Mouse (Mus musculus) stomach, postnatal 0 days (tissue): ENCODE measurements around the gene Mertk. TPM values are rescaled to one million over a fixed set of nuclear protein-coding genes. Genes with fewer than 3 reads are reported as not detected.

ENCODE experiments used
- ATAC-seq: fragments of 200-750 bp; cut with Nextera tagmentation; 2 replicates; pipeline ENCODE4 v1.8.0; 2017; ENCODE audit not compliant: low FRiP score, low TSS enrichment
- DNase-seq: peaks from one replicate; pipeline ENCODE4 v3.0.0-alpha.2; 2016; ENCODE audit warnings: low spot score
- H3K27ac ChIP-seq: fragments of 300-500 bp; sonication (generic); replicated peaks from 2 replicates; pipeline ENCODE4 v1.5.1; 2014; ENCODE audit warnings: mild to moderate bottlenecking, control low read depth
- H3K27me3 ChIP-seq: fragments of 300-500 bp; sonication (generic); 2 replicates; pipeline ENCODE4 v1.6.1; 2014; ENCODE audit warnings: low read length; ENCODE audit not compliant: control insufficient read depth, insufficient read depth
- H3K36me3 ChIP-seq: fragments of 300-500 bp; sonication (generic); 2 replicates; pipeline ENCODE4 v1.6.1; 2014; ENCODE audit warnings: low read length, mixed read lengths; ENCODE audit not compliant: control insufficient read depth, insufficient read depth
- H3K4me1 ChIP-seq: fragments of 300-500 bp; sonication (generic); replicated peaks from 2 replicates; pipeline ENCODE4 v1.6.1; 2014; ENCODE audit warnings: antibody characterized with exemption; ENCODE audit not compliant: control insufficient read depth, insufficient read depth
- H3K4me2 ChIP-seq: fragments of 300-500 bp; sonication (generic); replicated peaks from 2 replicates; pipeline ENCODE4 v1.6.1; 2014; ENCODE audit warnings: low read depth, mild to moderate bottlenecking, control low read depth, moderate library complexity
- H3K4me3 ChIP-seq: fragments of 300-500 bp; sonication (generic); 2 replicates; pipeline ENCODE4 v1.5.1; 2014; ENCODE audit warnings: low read depth, low read length, control low read depth
- H3K9ac ChIP-seq: fragments of 300-500 bp; sonication (generic); 2 replicates; pipeline ENCODE4 v1.6.1; 2014; ENCODE audit warnings: mild to moderate bottlenecking, low read length, control low read depth, mixed read lengths
- H3K9me3 ChIP-seq: fragments of 300-500 bp; sonication (generic); 2 replicates; pipeline ENCODE4 v1.6.1; 2016; ENCODE audit warnings: low read length; ENCODE audit not compliant: control insufficient read depth
- CTCF ChIP-seq: IDR thresholded peaks from 2 replicates; pipeline ENCODE4 v1.5.1; 2016; ENCODE audit warnings: antibody characterized with exemption, low read depth, mild to moderate bottlenecking, moderate library complexity
- EP300 ChIP-seq: optimal IDR thresholded peaks from 2 replicates; pipeline ENCODE3; 2016; ENCODE audit warnings: antibody characterized with exemption
- WGBS: fragments of 180-500 bp; shearing (Covaris S2); extraction: QIAGEN DNeasy Blood & Tissue Kit; methylation state at CpG from one replicate; pipeline ENCODE4 v1.1.7; 2014; 5-methylcytosine and 5-hydroxymethylcytosine counted together
- polyA plus RNA-seq: library from polyadenylated mRNA; unstranded; fragments of >200 nt; fragmentation: Nextera tagmentation; extraction: Ambion mirVana; gene quantifications from 2 replicates; pipeline ENCODE4 v1.2.1, GENCODE M21; 2015

Mertk gene
- polyA plus RNA-seq, 1 experiment from 2014 or later = 1.6 TPM

DNA sequence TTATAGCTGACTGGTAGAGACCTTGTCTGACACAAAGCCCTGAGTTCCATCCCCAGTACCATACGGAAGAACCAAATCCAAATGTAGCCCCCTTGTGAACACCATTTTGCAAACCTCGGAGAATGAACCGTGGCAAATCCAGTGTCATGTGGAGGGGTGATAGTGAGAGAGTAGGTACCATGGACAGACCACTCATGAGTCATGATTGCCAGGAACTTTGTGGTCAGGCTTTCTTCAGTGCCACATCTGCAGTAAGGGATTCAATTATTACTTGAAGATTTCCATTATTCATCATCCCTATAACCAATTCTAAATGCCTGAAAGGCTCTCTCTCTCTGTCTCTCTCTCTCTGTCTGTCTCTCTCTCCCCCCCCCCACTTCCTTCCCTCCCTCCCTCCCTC lies 89.0 kb downstream of the Mertk start:
- H3K9me3 ChIP-seq = no peaks in the 10 kb centered on the region
- no peak overlapping the region for H3K4me3 ChIP-seq
- TF ChIP-seq CTCF = no peak
- no peak for TF ChIP-seq EP300
- WGBS = 87% methylated on average over 3 of the region's 3 CpGs
- ATAC-seq (no peak), DNase-seq (no peak)
- H3K9ac ChIP-seq = no peak overlapping the region
- no peaks in the 10 kb centered on the region for H3K4me1 ChIP-seq
- H3K27ac ChIP-seq = no peak overlapping the region
- H3K4me2 ChIP-seq = no peak overlapping the region
- no peaks in the 10 kb centered on the region for H3K36me3 ChIP-seq
- no peaks in the 10 kb centered on the region for H3K27me3 ChIP-seq

DNA sequence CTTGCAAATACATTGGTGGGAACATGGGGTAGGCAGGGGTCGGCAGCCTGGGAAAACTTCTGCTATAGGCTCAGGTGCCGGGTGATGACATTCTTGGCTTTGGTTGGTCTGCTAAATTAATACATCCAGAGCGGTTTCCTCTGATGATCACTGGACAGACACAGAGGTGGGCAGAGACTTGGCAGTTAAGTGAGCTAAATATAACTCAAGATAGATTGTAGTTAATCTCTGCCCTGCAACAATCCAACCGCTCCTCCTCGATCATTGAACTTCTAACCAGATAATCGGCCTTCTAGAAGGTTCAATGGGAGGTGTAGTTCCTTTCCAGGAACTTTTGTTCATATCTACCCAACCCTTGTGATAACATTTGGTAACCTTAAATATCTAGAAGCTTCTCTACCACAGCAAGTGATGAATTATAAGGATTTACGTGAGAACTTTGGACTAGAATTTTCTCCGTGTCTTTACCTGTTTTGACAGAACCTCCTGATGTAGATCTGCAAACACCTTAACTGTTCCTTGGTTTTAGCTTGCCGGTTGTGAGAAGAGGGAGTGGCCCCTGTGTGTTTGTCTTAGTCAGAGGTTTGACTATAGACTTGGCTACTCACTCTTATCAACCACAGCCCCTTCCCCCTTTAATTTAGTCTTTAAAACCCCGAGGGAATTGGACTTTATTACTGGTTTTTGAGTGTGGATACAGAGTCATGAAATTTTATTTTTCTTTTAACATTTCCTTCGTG lies 92.3 kb downstream of the Mertk start:
- H3K4me1 ChIP-seq = no peaks in the 10 kb centered on the region
- H3K4me2 ChIP-seq = no peak overlapping the region
- 60% methylated on average over 11 of the region's 11 CpGs for WGBS
- H3K36me3 ChIP-seq = no peaks in the 10 kb centered on the region
- no peak overlapping the region for H3K9ac ChIP-seq
- ATAC-seq = no peak
- no peak overlapping the region for H3K27ac ChIP-seq
- no peaks in the 10 kb centered on the region for H3K27me3 ChIP-seq
- H3K9me3 ChIP-seq = no peaks in the 10 kb centered on the region
- TF ChIP-seq CTCF (no peak), EP300 (no peak)
- no peak overlapping the region for H3K4me3 ChIP-seq
- no peak for DNase-seq

DNA sequence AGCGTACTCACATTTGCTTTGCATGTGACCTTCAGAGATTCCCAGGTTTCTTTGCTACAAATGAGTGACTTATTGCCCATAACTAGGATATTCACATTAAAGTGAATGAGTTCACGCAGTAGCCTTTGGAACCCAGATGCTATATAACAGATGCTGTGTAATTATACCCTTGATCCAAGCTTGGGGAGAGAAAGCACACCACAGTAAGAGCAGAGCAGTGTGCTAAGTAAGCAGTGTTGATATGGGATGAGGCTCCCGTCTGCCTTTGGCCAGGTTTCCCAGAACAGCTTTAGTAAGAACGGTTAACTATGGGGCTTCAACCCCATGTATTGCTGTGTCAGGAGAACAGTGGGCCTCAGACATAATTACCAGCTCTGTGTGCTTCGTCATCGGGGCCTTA lies 95.2 kb downstream of the Mertk start:
- Histone ChIP-seq H3K4me3 (no peak overlapping the region), H3K9me3 (no peaks in the 10 kb centered on the region), H3K4me1 (no peaks in the 10 kb centered on the region), H3K4me2 (no peak overlapping the region), H3K36me3 (no peaks in the 10 kb centered on the region), H3K27ac (no peak overlapping the region), H3K27me3 (no peaks in the 10 kb centered on the region), H3K9ac (no peak overlapping the region)
- 87% methylated on average over 6 of the region's 6 CpGs for WGBS
- no peak for ATAC-seq
- no peak for DNase-seq
- TF ChIP-seq CTCF (no peak), EP300 (no peak)

DNA sequence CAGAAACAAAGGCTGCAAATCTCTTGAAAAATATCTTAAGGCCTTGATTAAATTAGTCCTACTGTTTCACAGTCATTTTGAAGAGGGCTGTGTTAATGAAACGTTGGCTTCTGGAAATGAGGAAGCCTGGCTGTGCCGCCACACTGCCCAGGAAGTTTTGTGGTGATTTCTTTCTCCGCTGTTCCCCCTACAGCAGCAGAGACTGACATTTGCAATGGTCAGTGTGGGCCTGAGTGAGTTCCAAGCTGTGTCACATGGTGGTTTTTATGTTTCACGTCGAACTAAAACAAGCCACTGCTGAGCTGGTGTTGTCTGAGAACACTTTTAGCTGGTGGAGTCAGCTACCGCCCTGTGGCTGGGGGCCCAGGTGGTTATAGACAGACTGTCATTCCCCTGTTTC lies 97.7 kb downstream of the Mertk start:
- DNase-seq (no peak), ATAC-seq (no peak)
- TF ChIP-seq CTCF = no peak
- TF ChIP-seq EP300 = no peak
- Histone ChIP-seq H3K27me3 (no peaks in the 10 kb centered on the region), H3K9me3 (no peaks in the 10 kb centered on the region; the same call in 1 of the 2 replicates), H3K36me3 (peaks cover 6% of the 10 kb centered on the region; the same call in 1 of the 2 replicates), H3K4me2 (no peak overlapping the region), H3K4me3 (no peak overlapping the region), H3K4me1 (no peaks in the 10 kb centered on the region), H3K27ac (no peak overlapping the region), H3K9ac (no peak overlapping the region)
- 69% methylated on average over 6 of the region's 6 CpGs for WGBS

DNA sequence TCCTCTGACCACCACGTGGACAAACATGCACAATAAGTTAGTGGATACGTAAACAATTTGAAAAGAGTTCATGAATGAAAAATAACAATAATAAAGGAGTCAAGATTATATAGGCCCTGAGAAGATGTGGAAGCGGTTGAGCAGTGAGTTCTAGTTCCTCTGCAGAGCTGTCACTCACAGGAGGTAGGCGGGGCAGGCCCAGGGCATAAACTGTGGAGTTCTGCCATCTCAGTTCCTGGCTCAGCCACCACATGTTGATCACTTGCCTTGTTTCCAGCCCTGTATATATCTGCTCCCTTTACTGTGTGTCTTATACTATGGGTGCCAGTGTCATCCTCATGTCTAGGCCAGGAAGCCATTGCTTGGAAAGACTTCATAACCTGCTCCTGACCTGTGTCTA lies 104.7 kb downstream of the Mertk start:
- H3K4me2 ChIP-seq = no peak overlapping the region
- no peaks in the 10 kb centered on the region for H3K4me1 ChIP-seq
- H3K4me3 ChIP-seq = no peak overlapping the region
- H3K36me3 ChIP-seq = peaks cover 6% of the 10 kb centered on the region; the same call in 1 of the 2 replicates
- WGBS = 89% methylated on average over 4 of the region's 4 CpGs
- no peaks in the 10 kb centered on the region for H3K27me3 ChIP-seq
- no peak overlapping the region for H3K27ac ChIP-seq
- DNase-seq (no peak), ATAC-seq (no peak)
- H3K9me3 ChIP-seq = no peaks in the 10 kb centered on the region; the same call in 1 of the 2 replicates
- H3K9ac ChIP-seq = no peak overlapping the region
- TF ChIP-seq CTCF (no peak), EP300 (no peak)

DNA sequence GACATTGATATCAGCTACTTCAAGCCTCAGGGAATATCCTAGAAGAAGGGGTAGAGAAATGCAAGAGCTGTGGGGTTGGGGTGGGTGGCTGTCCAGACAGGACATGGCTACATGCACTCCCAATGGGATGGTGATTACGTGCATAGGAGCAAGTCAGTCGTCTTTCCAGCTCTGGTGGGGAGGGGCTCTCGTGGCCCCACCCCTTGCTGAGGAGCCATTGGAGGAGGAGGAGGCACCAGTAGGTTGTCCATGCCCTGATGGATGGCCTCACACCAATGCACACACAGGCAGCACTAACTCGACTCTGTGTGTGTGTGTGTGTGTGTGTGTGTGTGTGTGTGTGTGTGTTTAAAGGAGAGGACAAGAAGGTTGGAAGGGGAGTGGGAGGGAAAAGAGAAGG lies 106.6 kb downstream of the Mertk start:
- Histone ChIP-seq H3K4me2 (no peak overlapping the region), H3K27ac (no peak overlapping the region), H3K27me3 (no peaks in the 10 kb centered on the region), H3K4me3 (no peak overlapping the region), H3K4me1 (no peaks in the 10 kb centered on the region), H3K9ac (no peak overlapping the region), H3K36me3 (0 out of 2 replicates have a peak, but pooled peaks cover 3% of the 10 kb centered on the region), H3K9me3 (no peaks in the 10 kb centered on the region; the same call in 1 of the 2 replicates)
- DNase-seq = no peak
- ATAC-seq = no peak
- TF ChIP-seq CTCF = no peak
- WGBS = 55% methylated on average over 4 of the region's 4 CpGs
